Mouse (Mus musculus) spleen, adult 2 months (tissue): ENCODE measurements around the gene Teddm3. TPM values are rescaled to one million over a fixed set of nuclear protein-coding genes. Genes with fewer than 3 reads are reported as not detected.
"Not testable (repeated sequence)": the region's sequence is repeated elsewhere in the genome, so short reads cannot be mapped to it uniquely, and the experiment has no call there.

ENCODE experiments used
- DNase-seq, 2 experiments: peaks; one replicate each; pipeline versions ENCODE4 v3.0.0 to v3.0.0-alpha.2; 2012 to 2021; ENCODE audit warnings: low spot score in 2 of 2, low read depth in 1 of 2
- H3K27ac ChIP-seq: fragments of 200-500 bp; 2 replicates; pipeline ENCODE4 v1.5.1; 2012; ENCODE audit warnings: low read length, inconsistent platforms; ENCODE audit not compliant: insufficient read depth
- H3K27me3 ChIP-seq: fragments of 200-500 bp; 2 replicates; pipeline ENCODE4 v1.6.1; 2012; ENCODE audit warnings: mild to moderate bottlenecking, moderate library complexity, low read length, inconsistent platforms; ENCODE audit not compliant: control insufficient read depth, insufficient read depth
- H3K36me3 ChIP-seq: fragments of 200-500 bp; 2 replicates; pipeline ENCODE4 v1.6.1; 2012; ENCODE audit warnings: mild to moderate bottlenecking, low read length, inconsistent platforms; ENCODE audit not compliant: control insufficient read depth, insufficient read depth
- H3K4me1 ChIP-seq: fragments of 200-500 bp; 2 replicates; pipeline ENCODE4 v1.6.1; 2011; ENCODE audit warnings: inconsistent platforms; ENCODE audit not compliant: control insufficient read depth, insufficient read depth, insufficient read length
- H3K4me3 ChIP-seq: fragments of 200-500 bp; 2 replicates; pipeline ENCODE4 v1.5.1; 2011; ENCODE audit warnings: mild to moderate bottlenecking, inconsistent platforms; ENCODE audit not compliant: insufficient read depth, insufficient read length; ENCODE audit errors: extremely low read depth
- CTCF ChIP-seq: fragments of 200-500 bp; IDR thresholded peaks from 2 replicates; pipeline ENCODE4 v1.5.1; 2011; ENCODE audit warnings: mild to moderate bottlenecking, inconsistent platforms; ENCODE audit not compliant: insufficient read depth, insufficient read length, insufficient replicate concordance; ENCODE audit errors: extremely low read depth
- POLR2A ChIP-seq: fragments of 200-500 bp; IDR thresholded peaks from 2 replicates; pipeline ENCODE4 v1.6.1; 2011; ENCODE audit warnings: low read depth, low read length, inconsistent platforms
- WGBS: fragments of 180-500 bp; shearing (Covaris S2); methylation state at CpG from one replicate; pipeline ENCODE4 v1.1.7; 2018; 5-methylcytosine and 5-hydroxymethylcytosine counted together
- polyA plus RNA-seq: library from polyadenylated mRNA; depleted of rRNA; stranded (reverse); fragments of >200 nt; gene quantifications from 2 replicates; pipeline ENCODE4 v1.2.3, GENCODE M21; 2012; rRNA removed

The Teddm3 gene
- 0.20 and 0.25 TPM in 2 replicates for polyA plus RNA-seq

GRCm38 (mm10) chr16:21153900-21154299 is at the start of gene Teddm3:
Gene Teddm3 (minus strand): TSS chr16:21154000.
- no CpG with 5 or more reads among the region's 2 CpGs for WGBS
- not testable (repeated sequence) for H3K27ac ChIP-seq, DNase-seq, H3K4me1 ChIP-seq, H3K36me3 ChIP-seq, H3K4me3 ChIP-seq, H3K27me3 ChIP-seq

GRCm38 (mm10) chr16:21202731-21203130 is 48.9 kb upstream of the Teddm3 start:
- H3K4me1 ChIP-seq = peaks cover 1% of the 10 kb centered on the region; the same call in 1 of the 2 replicates
- no peaks in the 10 kb centered on the region for H3K36me3 ChIP-seq
- no peak overlapping the region for H3K27ac ChIP-seq
- H3K4me3 ChIP-seq = no peak overlapping the region
- peaks cover 12% of the 10 kb centered on the region for H3K27me3 ChIP-seq
- no peak for TF ChIP-seq CTCF
- no peak for TF ChIP-seq POLR2A
- WGBS = 86% methylated on average over 4 of the region's 4 CpGs
- no peak for DNase-seq

GRCm38 (mm10) chr16:21199426-21199825 is 45.6 kb upstream of the Teddm3 start:
- 91% methylated on average over 8 of the region's 8 CpGs for WGBS
- peaks cover 2% of the 10 kb centered on the region for H3K27me3 ChIP-seq
- H3K36me3 ChIP-seq = no peaks in the 10 kb centered on the region
- no peaks in the 10 kb centered on the region for H3K4me1 ChIP-seq
- H3K4me3 ChIP-seq = no peak overlapping the region
- DNase-seq = no peak
- H3K27ac ChIP-seq = no peak overlapping the region
- TF ChIP-seq POLR2A (no peak), CTCF (no peak)

GRCm38 (mm10) chr16:21198529-21198928 is 44.7 kb upstream of the Teddm3 start:
- Histone ChIP-seq H3K4me1 (no peaks in the 10 kb centered on the region), H3K27ac (no peak overlapping the region), H3K36me3 (no peaks in the 10 kb centered on the region), H3K4me3 (no peak overlapping the region), H3K27me3 (no peaks in the 10 kb centered on the region)
- DNase-seq = no peak
- WGBS = 0% methylated on average over 1 of the region's 1 CpGs
- TF ChIP-seq CTCF (peak; percentile 15; the same call in 1 of the 2 replicates), POLR2A (no peak)

GRCm38 (mm10) chr16:21198006-21198405 is 44.2 kb upstream of the Teddm3 start:
- Histone ChIP-seq H3K27me3 (no peaks in the 10 kb centered on the region), H3K4me1 (no peaks in the 10 kb centered on the region), H3K27ac (no peak overlapping the region), H3K4me3 (no peak overlapping the region), H3K36me3 (no peaks in the 10 kb centered on the region)
- TF ChIP-seq CTCF (no peak), POLR2A (no peak)
- DNase-seq = no peak
- WGBS = 76% methylated on average over 7 of the region's 7 CpGs

GRCm38 (mm10) chr16:21197542-21197941 is 43.7 kb upstream of the Teddm3 start:
- no peak for TF ChIP-seq CTCF
- no peak for TF ChIP-seq POLR2A
- 79% methylated on average over 4 of the region's 4 CpGs for WGBS
- H3K36me3 ChIP-seq = no peaks in the 10 kb centered on the region

GRCm38 (mm10) chr16:21196576-21196975 is 42.8 kb upstream of the Teddm3 start:
- Histone ChIP-seq H3K36me3 (no peaks in the 10 kb centered on the region), H3K4me3 (no peak overlapping the region), H3K27me3 (no peaks in the 10 kb centered on the region), H3K4me1 (no peaks in the 10 kb centered on the region), H3K27ac (no peak overlapping the region)
- no peak for DNase-seq
- WGBS = 89% methylated on average over 3 of the region's 3 CpGs
- TF ChIP-seq POLR2A (no peak), CTCF (no peak)

More at GRCm38 (mm10) chr16:21197542-21197941, 43.7 kb upstream of the Teddm3 start:
- H3K4me1 ChIP-seq = no peaks in the 10 kb centered on the region
- no peak for DNase-seq
- H3K27me3 ChIP-seq = no peaks in the 10 kb centered on the region
- no peak overlapping the region for H3K27ac ChIP-seq
- H3K4me3 ChIP-seq = no peak overlapping the region
